7 mouse cellular contexts compared by ENCODE assay signal in genomic region chr5:135867637-135868593, GRCm38 (mm10). TPM values are rescaled to one million over a fixed set of nuclear protein-coding genes. Genes with fewer than 3 reads are reported as not detected.
A peak's percentile ranks its signal among the peaks of the same experiment; 100 is the strongest.
DNase-seq lines count a peak whose midpoint lies in the region; ATAC-seq and TF ChIP-seq lines count a peak whose summit lies in the region.

No protein-coding gene starts in this region.

- TF ChIP-seq POLR2A in limb, embryonic 14.5 days (IDR thresholded peaks at IDR 0.05; ENCODE audit: borderline replicate concordance, extremely low read depth, insufficient read depth, insufficient read length), result no peak

- WGBS in embryonic facial prominence, embryonic 10.5 days, result under 1% methylated on average over 89 of the region's 89 CpGs
- 3% methylated on average over 87 of the region's 89 CpGs for WGBS in forebrain, postnatal 0 days
- WGBS in limb, embryonic 14.5 days, result 1% methylated on average over 78 of the region's 89 CpGs

- H3K27ac ChIP-seq in embryonic facial prominence, embryonic 10.5 days (replicated peaks), result peak overlapping the region; percentile 42; the same call in 1 of the 2 replicates
- H3K27ac ChIP-seq in forebrain, postnatal 0 days (ENCODE audit: low read depth, low read length), result no peak overlapping the region
- H3K27ac ChIP-seq in limb, embryonic 14.5 days (replicated peaks; ENCODE audit: low read depth, low read length), result no peak overlapping the region

- peak overlapping the region; percentile 84 for H3K4me2 ChIP-seq in forebrain, postnatal 0 days (ENCODE audit: low read depth)
- peak overlapping the region; percentile 91 for H3K4me2 ChIP-seq in limb, embryonic 14.5 days (replicated peaks; ENCODE audit: low read depth, low read length, severe bottlenecking)

- no peaks in the 10 kb centered on the region for H3K36me3 ChIP-seq in embryonic facial prominence, embryonic 10.5 days (replicated peaks)
- peaks cover 9% of the 10 kb centered on the region; the same call in 1 of the 2 replicates for H3K36me3 ChIP-seq in forebrain, postnatal 0 days (ENCODE audit: insufficient read depth)
- no peaks in the 10 kb centered on the region for H3K36me3 ChIP-seq in limb, embryonic 14.5 days (ENCODE audit: control insufficient read depth, insufficient read depth, low read length)

- TF ChIP-seq CTCF in forebrain, postnatal 0 days (IDR thresholded peaks at IDR 0.05; ENCODE audit: low read depth), result no peak

- peak; percentile 56 to 62 for DNase-seq in left cerebral cortex, postnatal 25 days (ENCODE audit: low spot score in 2 of 2)
- no peak for DNase-seq in left cerebral cortex, postnatal 4 days
- peak; percentile 54 for DNase-seq in embryonic facial prominence, embryonic 10.5 days (ENCODE audit: low spot score)
- peak; percentile 56 for DNase-seq in forebrain, postnatal 0 days
- DNase-seq in limb, embryonic 14.5 days (ENCODE audit: low spot score), result no peak
- DNase-seq in right cerebral cortex, postnatal 14 days, result peak; percentile 52
- DNase-seq in adipocyte (ENCODE audit: low spot score), result no peak

- peaks cover 98% of the 10 kb centered on the region for H3K27me3 ChIP-seq in embryonic facial prominence, embryonic 10.5 days (replicated peaks; ENCODE audit: low read depth, poor library complexity, severe bottlenecking)
- peaks cover 17% of the 10 kb centered on the region for H3K27me3 ChIP-seq in forebrain, postnatal 0 days (ENCODE audit: insufficient read depth, low read length)
- H3K27me3 ChIP-seq in limb, embryonic 14.5 days (ENCODE audit: control insufficient read depth, insufficient read depth, low read length), result peaks cover 56% of the 10 kb centered on the region

- peaks cover 20% of the 10 kb centered on the region for H3K4me1 ChIP-seq in embryonic facial prominence, embryonic 10.5 days
- no peaks in the 10 kb centered on the region for H3K4me1 ChIP-seq in forebrain, postnatal 0 days (ENCODE audit: insufficient read depth)
- peaks cover 3% of the 10 kb centered on the region; the same call in 1 of the 2 replicates for H3K4me1 ChIP-seq in limb, embryonic 14.5 days (ENCODE audit: control insufficient read depth, insufficient read depth, low read length)

- intact Hi-C loops in left cerebral cortex, postnatal 25 days (cut with DNase I), result no loop called here
- intact Hi-C loops in left cerebral cortex, postnatal 4 days (cut with DNase I), result no loop called here

- no peaks in the 10 kb centered on the region for H3K9me3 ChIP-seq in embryonic facial prominence, embryonic 10.5 days
- peaks cover 2% of the 10 kb centered on the region; the same call in 1 of the 2 replicates for H3K9me3 ChIP-seq in forebrain, postnatal 0 days (ENCODE audit: low read length)
- no peaks in the 10 kb centered on the region for H3K9me3 ChIP-seq in limb, embryonic 14.5 days (ENCODE audit: control insufficient read depth, low read length)

- H3K9ac ChIP-seq in forebrain, postnatal 0 days, result peak overlapping the region; percentile 62
- peak overlapping the region; percentile 48 for H3K9ac ChIP-seq in limb, embryonic 14.5 days (ENCODE audit: low read depth, low read length, severe bottlenecking)

- peak; percentile 66 for ATAC-seq in forebrain, postnatal 0 days
- ATAC-seq in limb, embryonic 14.5 days (ENCODE audit: low FRiP score, low read depth), result 0 out of 2 replicates have a peak, but pooled peaks have one; percentile 23

- peak overlapping the region; percentile 61 for H3K4me3 ChIP-seq in embryonic facial prominence, embryonic 10.5 days
- H3K4me3 ChIP-seq in forebrain, postnatal 0 days (ENCODE audit: low read depth, low read length), result peak overlapping the region; percentile 44
- H3K4me3 ChIP-seq in limb, embryonic 14.5 days (replicated peaks; ENCODE audit: low read length), result peak overlapping the region; percentile 46

RNA-seq across cellular contexts. Expression of gene Hspb1, which starts 19.8 kb away (rescaled TPM):
- total RNA-seq in left cerebral cortex, postnatal 25 days (2021), result 10 to 100 TPM; 16.9 to 19.7 TPM
- 1 to 10 TPM; 3.2 to 3.7 TPM for total RNA-seq in left cerebral cortex, postnatal 4 days (2021)
- 24.0 and 24.4 TPM in 2 replicates for polyA plus RNA-seq in embryonic facial prominence, embryonic 10.5 days (2016; fragmentation: Nextera tagmentation; extraction: Ambion mirVana)
- 9.8 and 11.5 TPM in 2 replicates for total RNA-seq in forebrain, postnatal 0 days (2014; rRNA removed)
- polyA plus RNA-seq in forebrain, postnatal 0 days (2015; fragmentation: Nextera tagmentation; extraction: Ambion mirVana), result 9.2 and 11.2 TPM in 2 replicates
- polyA plus RNA-seq in limb, embryonic 14.5 days (2012; rRNA removed), result 326 and 338 TPM in 2 replicates
- 433 and 574 TPM in 2 replicates for polyA plus RNA-seq in limb, embryonic 14.5 days (2014; fragmentation: Nextera tagmentation; extraction: Ambion mirVana)

Comparison
In these comparisons a context has a peak if more than half of its experiments do, and no peak if none do; other contexts are left out.
1. DNase-seq: peak in left cerebral cortex, postnatal 25 days (2 of 2), embryonic facial prominence, embryonic 10.5 days (single experiment), forebrain, postnatal 0 days (single experiment) and right cerebral cortex, postnatal 14 days (single experiment); none in left cerebral cortex, postnatal 4 days (single experiment), limb, embryonic 14.5 days (single experiment) and adipocyte (single experiment).
2. Peak in every context shown above with its lines, with median percentiles within 50 percentile points of each other: H3K4me3 ChIP-seq.